Mouse (Mus musculus) thymus, postnatal 0 days (tissue): Measurements from ENCODE around the gene Cmss1. TPM values are rescaled to one million over a fixed set of nuclear protein-coding genes. Genes with fewer than 3 reads are reported as not detected.
"Not testable (repeated sequence)": the region's sequence is repeated elsewhere in the genome, so short reads cannot be mapped to it uniquely, and the experiment has no call there.

Experiments
- DNase-seq: peaks from one replicate; pipeline ENCODE4 v3.0.0-alpha.2; 2015; ENCODE audit warnings: low spot score
- polyA plus RNA-seq: library from polyadenylated mRNA; unstranded; fragments of >200 nt; fragmentation: Nextera tagmentation; extraction: Ambion mirVana; gene quantifications from 2 replicates; pipeline ENCODE4 v1.2.1, GENCODE M21; 2015

Gene Cmss1
- polyA plus RNA-seq, 1 experiment from 2014 or later: 55.4 TPM

DNA sequence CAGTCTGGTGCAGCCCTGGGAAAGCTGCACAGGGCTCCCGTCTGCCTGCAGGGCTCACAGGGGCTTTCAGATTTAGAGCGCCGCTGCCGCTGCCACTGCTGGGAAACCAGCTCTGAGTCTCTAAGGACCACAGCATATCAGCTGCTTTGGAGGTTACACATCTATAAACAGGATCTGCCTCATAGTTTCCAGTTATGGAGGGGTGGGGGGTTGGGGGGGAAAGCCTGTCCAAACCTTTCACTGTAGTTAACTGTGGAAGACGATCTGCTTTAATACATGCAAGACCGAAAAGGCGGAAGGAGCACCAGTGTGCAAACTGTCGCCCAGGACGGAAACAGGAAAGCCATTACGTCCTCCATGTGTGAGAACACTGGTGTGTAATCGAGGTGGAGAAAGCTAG is 213.5 kb downstream of the Cmss1 start:
- DNase-seq: no peak

DNA sequence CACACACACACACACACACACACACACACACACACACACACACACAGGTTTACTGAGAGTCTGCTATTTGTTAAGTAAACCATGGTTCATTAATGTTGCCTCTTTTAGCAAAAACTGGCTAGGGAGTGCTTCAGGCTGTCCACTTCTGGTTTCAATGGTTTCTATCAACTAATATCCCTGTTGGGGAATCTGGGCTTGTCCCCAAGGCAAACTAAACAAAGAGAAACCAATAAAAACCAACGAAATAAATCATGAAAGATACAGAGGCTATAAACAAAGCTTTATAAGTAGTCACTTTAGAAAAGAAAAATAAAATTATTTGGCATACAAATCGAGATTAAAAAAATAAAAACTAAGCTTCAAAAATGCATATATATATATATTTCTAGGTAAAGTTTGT is 214.2 kb downstream of the Cmss1 start:
- DNase-seq: no peak

DNA sequence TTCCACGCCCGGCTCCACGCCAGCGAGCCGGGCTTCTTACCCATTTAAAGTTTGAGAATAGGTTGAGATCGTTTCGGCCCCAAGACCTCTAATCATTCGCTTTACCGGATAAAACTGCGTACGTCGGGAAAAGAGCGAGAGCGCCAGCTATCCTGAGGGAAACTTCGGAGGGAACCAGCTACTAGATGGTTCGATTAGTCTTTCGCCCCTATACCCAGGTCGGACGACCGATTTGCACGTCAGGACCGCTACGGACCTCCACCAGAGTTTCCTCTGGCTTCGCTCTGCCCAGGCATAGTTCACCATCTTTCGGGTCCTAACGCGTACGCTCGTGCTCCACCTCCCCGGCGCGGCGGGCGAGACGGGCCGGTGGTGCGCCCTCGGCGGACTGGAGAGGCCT is 215.5 kb downstream of the Cmss1 start:
- not testable (repeated sequence) for DNase-seq

DNA sequence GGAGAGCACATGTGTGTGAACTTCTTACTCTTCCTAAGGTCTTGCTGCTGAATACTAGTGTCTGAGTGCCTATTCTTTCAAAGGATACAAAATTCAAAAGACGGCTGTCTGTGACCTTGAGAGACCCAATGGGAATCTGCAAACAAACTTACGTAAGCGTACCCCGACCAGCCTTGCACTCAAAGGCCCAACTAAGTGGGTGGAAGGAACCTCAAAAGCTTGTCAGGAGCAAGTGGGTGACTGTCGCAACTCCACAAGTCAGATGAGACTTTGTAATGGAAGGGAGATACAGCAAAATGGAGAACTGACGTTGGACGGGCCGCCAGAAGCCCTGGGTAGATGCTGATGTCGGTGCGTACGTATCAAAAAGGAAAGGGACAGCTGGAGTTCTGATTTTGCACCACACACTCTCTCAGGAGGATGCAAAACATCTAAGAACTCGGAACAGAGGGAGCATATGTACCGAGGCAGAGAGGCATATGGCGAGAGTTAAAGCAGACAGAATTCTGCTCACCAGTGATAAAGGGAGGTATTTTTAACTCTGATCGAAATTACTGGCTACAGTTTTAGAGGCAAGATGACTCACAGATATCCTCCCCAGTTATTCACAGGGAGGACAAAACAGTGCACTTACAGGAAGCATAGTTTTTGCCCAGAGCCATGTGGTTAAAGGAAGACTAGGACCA is 217.0 kb downstream of the Cmss1 start:
- DNase-seq: no peak

DNA sequence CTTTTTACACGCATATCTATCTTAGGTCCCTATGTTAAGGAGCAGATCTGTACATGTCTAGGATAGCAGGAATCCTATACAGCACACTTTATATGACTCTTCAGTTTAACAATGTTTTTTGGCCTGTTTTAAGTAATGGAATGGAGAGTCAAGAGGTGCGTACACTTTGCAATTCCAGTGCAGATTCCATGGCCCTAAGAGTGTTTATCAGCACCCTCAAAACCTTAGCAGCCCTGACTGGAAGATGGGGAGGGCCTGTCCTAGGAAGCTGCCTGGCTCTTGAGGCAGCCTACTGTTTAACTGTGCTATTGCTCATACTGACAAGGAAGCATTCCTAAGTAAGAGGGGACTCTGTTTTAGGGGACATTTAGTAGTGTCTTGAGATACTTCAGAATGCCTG is 222.4 kb downstream of the Cmss1 start:
- DNase-seq: no peak

GRCm38 (mm10) chr16:57383266-57383971 is 223.2 kb downstream of the Cmss1 start:
- no peak for DNase-seq

DNA sequence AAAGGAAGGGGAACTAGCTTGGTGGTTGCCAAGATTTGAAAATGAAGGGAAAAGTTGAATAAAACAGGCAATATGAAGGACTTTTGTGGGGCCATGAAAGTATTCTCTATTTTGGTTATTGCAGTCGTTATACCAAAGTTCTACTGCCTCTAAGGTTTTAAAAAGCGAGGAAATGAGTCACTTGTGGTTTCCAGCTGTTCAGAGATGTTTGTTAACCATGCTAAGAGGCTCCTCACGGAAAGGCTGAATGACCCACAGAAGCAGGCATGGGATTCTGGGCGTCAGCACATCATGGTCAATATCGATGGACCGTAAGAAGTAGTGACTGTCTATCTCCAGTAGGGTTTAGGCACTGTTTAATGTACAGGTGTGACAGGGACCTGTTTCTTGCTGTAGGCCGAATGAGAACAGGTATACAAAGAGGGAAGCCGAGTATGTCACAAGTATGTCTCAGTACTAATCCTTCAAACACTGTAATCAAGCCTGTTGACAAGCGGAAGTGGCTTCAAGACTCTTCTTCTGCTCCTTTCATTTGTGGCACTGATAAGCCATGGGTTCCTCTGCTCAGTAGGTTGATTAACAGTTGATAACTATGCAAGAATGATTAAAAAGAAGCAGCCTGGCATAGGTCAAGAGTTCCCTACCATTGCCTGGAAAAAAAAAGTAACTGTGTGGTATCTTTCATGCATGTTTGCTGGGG is 227.9 kb downstream of the Cmss1 start:
- DNase-seq: no peak

GRCm38 (mm10) chr16:57375248-57375837 is 231.3 kb downstream of the Cmss1 start:
- DNase-seq: no peak

- DNase-seq: no peak
Measured at GRCm38 (mm10) chr16:57372156-57372555, 234.5 kb downstream of the Cmss1 start.

DNA sequence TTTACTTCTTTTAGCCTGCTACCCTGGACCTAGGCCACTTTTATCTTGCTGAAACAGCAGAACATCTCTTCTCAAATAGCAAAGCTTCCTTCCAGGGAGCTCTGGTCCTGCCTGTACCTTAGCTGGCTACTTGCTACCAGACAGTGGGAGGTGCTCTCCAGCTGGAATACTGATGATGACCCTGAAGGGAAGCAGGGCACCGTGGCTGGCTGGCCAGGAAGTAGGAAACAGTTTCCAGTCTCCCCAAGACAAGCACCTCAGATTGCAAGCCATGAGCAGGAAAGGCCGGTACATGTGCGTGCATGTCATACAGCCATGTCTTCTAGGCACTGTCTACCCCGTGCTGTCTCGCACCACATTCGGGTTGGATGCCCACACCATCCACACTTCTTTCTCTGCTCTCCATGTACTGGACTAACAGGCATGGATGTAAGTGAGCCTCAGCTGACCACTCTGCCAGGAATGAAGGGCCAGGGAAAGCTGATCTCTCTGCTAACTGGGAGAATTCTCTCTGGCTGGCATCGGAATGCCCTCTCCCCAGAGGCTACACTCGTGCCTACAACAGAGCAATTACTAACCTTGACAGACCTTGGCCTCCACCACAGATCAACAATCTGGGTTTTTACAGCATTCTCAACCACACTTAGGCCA is 236.7 kb downstream of the Cmss1 start:
- DNase-seq: no peak

DNA sequence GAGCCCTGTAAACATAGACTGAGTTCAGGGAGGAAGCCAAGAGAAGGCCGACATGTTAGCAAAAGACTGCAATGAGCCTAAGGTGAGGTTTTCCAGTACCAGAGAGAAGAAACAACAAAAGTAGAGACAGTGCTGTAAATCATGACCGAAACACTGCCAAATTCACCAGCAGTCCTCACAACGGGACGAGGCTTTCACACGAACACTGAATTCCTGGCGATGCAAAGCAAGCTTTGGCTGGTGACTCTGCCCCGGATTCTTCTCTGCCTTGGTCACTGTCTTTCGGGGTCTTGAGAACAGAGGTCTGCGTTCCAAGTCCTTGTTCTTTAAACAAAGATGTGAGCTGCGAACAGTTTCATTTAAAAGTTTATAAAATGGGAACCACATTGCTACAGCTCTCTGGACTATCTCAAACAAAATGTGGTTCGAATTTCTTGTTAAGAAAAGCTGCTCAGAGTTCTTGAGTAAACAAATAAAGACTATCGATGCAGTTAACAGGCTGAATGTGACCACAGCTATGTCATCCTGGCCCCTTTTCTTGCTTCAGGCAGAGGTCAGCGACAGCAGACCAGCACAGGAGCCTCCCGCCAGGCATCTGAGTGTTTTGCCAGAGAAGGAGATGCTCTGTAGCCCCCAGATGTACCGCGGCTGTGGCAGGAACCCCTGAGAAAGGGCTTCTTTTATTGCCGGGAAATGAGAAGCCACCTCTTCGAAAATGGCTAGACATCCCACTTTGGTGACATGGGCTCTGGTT is 239.5 kb downstream of the Cmss1 start:
- DNase-seq: no peak

DNA sequence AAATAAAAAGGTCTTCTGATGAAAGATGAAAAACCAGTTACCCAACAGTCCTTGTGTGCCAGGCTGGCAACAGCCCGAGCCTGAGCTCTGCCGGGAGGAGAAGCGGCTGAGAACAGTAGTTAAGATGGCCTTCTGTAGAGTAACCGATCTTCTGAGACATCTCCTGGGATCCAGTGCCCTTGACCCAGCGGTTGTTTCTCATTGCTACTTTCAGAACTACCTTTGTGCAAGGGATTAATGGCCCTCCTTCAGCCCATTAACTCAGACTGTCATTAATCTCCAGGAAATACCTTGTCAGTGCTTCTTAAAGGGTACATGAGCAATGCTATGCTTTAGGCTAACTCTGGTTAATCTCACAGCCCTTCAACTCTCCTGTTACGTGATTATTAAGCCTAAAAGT is 240.5 kb downstream of the Cmss1 start:
- no peak for DNase-seq

- DNase-seq: no peak
Measured at GRCm38 (mm10) chr16:57364498-57364897, 242.2 kb downstream of the Cmss1 start.

DNA sequence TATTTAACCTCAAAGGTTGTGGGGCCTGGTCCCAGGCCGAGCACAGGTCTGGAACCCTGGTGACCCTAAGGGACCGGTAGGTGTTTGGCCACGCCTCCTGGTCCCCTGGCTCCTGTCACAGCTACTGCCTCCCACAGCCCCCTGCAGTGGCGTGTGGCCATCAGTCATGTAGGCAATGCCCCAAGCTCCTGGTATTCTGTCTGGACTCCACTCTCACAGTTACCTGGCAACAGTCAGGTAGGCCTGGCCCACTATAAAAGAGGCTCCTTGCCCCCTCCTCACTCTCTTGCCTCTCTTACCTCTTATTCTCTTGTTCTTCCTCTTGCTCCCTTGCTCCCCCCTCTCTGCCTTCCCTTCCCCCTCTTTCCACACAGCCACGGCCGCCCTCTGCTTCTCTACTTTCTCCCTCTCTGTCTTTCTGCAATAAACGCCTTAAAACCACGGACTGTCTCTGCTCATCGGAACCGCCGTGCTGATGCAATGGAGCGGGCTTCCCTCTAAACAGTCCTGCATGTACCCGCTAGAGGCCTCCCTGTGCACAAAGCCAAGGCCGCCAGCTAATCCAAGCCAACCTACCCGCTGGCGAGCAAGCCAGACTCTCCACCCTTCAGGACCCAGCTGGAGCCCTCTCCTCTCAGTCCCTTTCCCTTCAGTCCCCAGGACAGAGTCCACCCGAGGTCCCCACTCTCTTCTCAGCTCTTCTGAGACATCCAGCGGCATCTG is 243.8 kb downstream of the Cmss1 start:
- DNase-seq: no peak

DNA sequence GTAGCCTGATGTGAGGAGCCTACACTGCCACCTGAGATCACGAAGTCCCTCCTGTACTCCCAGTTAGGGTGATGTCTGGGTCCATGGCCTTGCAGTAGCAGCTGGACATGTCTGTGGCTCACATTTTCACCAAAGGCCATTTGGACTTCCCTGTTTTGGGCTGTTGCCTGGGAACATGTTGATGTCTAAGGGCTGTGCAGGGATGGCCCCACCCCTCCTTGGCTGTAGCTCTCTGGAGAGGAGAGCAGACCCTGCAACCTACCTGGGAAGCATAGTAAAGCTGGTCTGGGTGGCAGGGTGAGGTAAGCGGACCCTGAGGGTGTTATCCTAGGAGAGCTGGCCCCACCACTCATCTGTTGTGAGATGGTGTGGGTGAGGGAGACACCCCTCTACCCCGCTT is 245.9 kb downstream of the Cmss1 start:
- no peak for DNase-seq

DNA sequence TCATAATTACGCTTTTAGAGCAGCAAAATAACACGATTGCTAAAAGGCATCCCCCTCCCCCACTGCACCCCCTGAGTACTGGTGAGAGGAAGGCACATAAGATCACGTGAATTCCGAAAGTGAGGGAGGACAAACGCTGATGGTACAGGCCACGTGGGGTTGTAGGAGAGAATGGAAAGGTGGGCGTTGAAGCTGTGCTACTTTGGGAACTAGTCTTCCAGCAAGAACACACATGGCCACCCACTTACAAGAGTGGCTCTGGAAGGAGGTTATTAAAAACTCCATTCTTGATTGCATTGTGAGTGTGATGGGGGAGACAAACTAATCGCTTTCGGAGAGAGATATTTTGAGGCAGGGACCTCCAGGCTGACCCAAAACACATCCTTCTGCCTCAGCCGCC is 247.4 kb downstream of the Cmss1 start:
- DNase-seq: no peak

DNA sequence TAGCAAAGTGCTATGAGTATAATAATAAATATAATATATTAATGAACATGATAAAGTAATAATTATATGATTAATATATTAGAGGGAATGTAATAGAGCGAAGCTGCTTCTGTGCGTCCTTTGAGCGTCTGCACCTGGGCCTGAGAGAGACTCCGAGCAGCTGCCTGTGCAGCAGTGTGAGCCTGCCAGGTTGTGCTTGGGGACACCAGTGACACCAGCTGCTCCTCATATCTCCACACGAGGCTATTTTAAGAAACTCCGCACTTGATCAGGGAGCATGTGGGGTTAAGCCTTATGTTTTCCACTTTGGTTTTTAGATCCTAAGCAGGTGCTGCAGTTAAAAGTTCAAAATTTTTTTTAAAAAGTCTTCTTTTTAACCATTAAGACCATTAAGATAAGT is 249.7 kb downstream of the Cmss1 start:
- DNase-seq: no peak

DNA sequence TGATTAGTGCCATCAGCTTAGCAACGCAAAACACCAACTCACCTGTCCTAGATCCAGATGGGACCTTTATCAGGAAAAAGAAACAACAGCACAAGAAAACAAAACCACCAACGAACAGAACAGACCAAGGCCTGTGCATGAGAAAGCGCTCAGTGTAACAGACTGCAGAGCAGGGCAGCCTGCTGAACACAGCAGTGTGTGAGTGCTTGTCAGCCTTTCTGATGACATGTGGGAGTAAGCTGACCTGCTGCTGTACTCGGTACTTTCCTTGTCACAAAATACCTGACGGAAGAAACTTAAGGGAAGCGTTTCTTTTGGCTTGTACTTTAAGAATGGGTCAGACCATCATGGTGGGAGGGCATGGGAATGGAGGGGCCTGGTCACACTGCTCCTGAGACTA is 250.2 kb downstream of the Cmss1 start:
- DNase-seq: no peak

DNA sequence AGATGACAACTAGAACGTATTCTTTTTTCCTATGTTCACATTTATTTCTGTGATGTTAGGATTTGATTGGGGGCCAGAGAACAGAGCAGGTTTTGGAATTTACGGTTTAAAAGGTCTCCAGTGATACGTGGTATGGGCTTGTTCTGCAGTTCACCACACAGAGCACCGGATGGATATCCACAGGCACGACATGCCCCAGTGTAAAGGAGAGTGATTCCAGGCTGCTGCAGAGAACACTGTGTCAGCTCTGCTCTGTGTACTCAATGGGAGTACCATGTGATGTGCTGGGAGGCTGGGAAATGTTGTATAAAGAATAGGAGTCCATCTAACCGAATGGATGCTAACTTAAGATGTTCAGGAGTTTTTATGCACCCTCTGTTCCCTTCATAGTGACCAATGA is 252.7 kb downstream of the Cmss1 start:
- no peak for DNase-seq

GRCm38 (mm10) chr16:57353166-57353721 is 253.4 kb downstream of the Cmss1 start:
- no peak for DNase-seq
